Mouse (Mus musculus): ENCODE results near the gene Nfyc. TPM values are rescaled to one million over a fixed set of nuclear protein-coding genes. Genes with fewer than 3 reads are reported as not detected.

Nfyc gene
- polyA plus RNA-seq, 1 experiment: 9.7 TPM

DNA sequence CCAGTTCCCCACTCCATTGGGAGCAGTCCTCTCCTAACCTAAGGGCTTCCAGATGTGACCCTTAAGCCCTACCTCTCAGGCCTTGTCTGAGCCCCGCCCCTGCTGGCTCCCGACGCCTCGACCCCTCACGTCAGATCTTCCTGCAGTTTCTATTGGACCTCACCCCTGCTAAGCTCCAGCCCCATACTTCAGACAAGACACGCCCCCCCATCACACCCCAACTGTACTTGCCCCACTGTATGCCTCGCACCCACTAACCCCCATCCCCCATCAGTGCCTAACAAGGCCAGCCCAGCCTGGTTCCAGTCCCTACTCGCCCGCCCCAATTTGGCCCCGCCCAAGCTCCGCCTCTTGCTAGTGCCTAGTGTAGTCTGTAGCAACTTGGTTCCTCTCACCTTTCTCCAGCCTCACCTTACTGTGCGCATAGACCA is 115.2 kb downstream of the Nfyc start:
- Histone ChIP-seq H3K4me1 (ENCODE audit: control insufficient read depth) (peaks cover 26% of the 10 kb centered on the region), H3K36me3 (ENCODE audit: control insufficient read depth) (no peaks in the 10 kb centered on the region), H3K9me3 (ENCODE audit: control insufficient read depth, low read length) (peaks cover 2% of the 10 kb centered on the region; the same call in 1 of the 2 replicates), H3K27me3 (ENCODE audit: control insufficient read depth) (peaks cover 63% of the 10 kb centered on the region), H3K4me3 (replicated peaks) (peak overlapping the region; percentile 23)
- TF ChIP-seq GATA1 (IDR thresholded peaks at IDR 0.05; ENCODE audit: low read length) (no peak), TAL1 (IDR thresholded peaks at IDR 0.05; ENCODE audit: low read length) (no peak)

DNA sequence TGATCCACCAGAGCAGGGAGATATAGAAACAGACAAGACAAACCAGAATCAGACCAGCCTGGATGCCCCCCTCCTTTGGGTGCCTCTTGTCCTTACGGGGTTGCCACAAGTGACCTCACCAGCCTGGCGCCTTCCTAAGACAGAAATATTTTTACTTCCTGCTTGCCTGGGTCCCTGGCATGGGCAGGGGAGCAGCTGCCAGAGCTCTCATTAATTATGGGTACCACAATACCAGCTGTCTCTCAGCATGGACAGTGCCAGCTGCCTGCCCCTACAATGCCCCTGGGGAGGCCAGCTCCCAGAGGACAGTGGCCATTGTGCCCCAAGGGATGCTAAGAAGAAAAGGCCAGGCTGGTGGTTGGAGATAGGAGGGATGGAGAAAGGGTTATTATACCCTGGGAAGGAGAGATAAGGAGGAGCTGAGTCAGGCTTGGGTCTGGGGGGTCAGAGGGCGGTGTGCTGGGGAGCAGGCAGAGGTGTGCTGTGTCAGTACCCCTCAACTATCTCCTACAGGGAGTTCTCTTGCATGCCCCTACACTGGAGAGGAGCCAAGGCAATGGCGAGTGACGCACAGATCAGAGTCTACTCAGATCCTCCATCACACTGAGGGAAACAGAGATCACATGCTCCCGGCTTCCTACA is 117.4 kb downstream of the Nfyc start:
- no peak overlapping the region for H3K4me3 ChIP-seq (replicated peaks)
- no peaks in the 10 kb centered on the region for H3K36me3 ChIP-seq (ENCODE audit: control insufficient read depth)
- peaks cover 69% of the 10 kb centered on the region for H3K27me3 ChIP-seq (ENCODE audit: control insufficient read depth)
- no peaks in the 10 kb centered on the region for H3K9me3 ChIP-seq (ENCODE audit: control insufficient read depth, low read length)
- peaks cover 26% of the 10 kb centered on the region for H3K4me1 ChIP-seq (ENCODE audit: control insufficient read depth)
- TF ChIP-seq GATA1 (IDR thresholded peaks at IDR 0.05; ENCODE audit: low read length) (no peak), TAL1 (IDR thresholded peaks at IDR 0.05; ENCODE audit: low read length) (no peak)

DNA sequence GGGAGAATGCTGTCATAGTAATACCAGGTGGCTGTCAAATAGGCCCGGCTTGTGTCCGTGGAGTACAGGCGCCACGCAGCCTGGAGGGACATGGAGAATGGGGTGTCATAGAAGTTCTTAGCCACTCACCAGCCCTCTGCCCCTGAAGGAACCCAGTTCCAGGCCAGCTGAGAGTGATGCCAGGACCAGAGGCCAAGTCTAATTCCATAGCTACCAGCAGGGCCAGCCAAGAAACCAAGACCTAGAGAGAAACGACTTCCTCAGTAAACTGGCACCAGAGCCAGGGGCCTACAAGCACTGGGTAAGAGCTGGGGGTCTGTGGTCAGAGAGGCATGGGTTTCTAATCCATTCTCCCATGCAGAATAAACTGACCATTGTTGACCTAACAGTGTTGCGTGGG is 118.4 kb downstream of the Nfyc start:
- H3K9me3 ChIP-seq (ENCODE audit: control insufficient read depth, low read length): no peaks in the 10 kb centered on the region
- H3K4me1 ChIP-seq (ENCODE audit: control insufficient read depth): peaks cover 26% of the 10 kb centered on the region
- peaks cover 65% of the 10 kb centered on the region for H3K27me3 ChIP-seq (ENCODE audit: control insufficient read depth)
- TF ChIP-seq TAL1 (IDR thresholded peaks at IDR 0.05; ENCODE audit: low read length): no peak
- no peak for TF ChIP-seq GATA1 (IDR thresholded peaks at IDR 0.05; ENCODE audit: low read length)
- H3K36me3 ChIP-seq (ENCODE audit: control insufficient read depth): no peaks in the 10 kb centered on the region
- H3K4me3 ChIP-seq (replicated peaks): no peak overlapping the region

DNA sequence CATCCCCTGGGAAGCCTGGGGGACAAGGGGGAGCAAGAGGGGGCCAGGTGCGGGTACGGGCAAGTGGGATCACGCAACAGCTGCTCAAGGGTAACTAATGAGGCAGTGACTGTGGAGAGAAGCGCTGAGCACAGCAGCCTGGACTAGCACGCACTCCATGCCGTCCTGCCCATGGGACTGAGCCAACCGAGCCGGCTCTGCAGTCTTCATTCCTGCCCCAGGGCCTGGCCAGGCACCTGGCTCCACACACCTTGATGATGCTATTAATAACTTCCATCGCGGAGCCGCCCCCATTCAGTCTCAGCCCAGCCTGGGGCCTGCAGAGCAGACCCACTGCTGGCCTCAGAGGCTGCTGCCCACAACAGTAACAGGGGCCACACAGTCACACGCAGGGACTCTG is 119.1 kb downstream of the Nfyc start:
- no peaks in the 10 kb centered on the region for H3K36me3 ChIP-seq (ENCODE audit: control insufficient read depth)
- no peak overlapping the region for H3K4me3 ChIP-seq (replicated peaks)
- TF ChIP-seq TAL1 (IDR thresholded peaks at IDR 0.05; ENCODE audit: low read length) (no peak), GATA1 (IDR thresholded peaks at IDR 0.05; ENCODE audit: low read length) (no peak)
- H3K4me1 ChIP-seq (ENCODE audit: control insufficient read depth): peaks cover 26% of the 10 kb centered on the region
- H3K9me3 ChIP-seq (ENCODE audit: control insufficient read depth, low read length): no peaks in the 10 kb centered on the region
- H3K27me3 ChIP-seq (ENCODE audit: control insufficient read depth): peaks cover 58% of the 10 kb centered on the region

Other genes starting within 250 kb of the Nfyc start
- gene Gm8439, start 242.8 kb downstream of the Nfyc start, polyA plus RNA-seq (2012): not detected in 2 replicates
- 171 and 228 TPM in 2 replicates for gene Cited4, start 165.0 kb downstream of the Nfyc start, polyA plus RNA-seq (2012)
- gene Kcnq4, start 83.0 kb downstream of the Nfyc start, polyA plus RNA-seq (2012): not detected in 2 replicates
- 0.01 and 0.04 TPM in 2 replicates for gene Rims3, start 23.2 kb upstream of the Nfyc start, polyA plus RNA-seq (2012)
- 0.27 and 0.51 TPM in 2 replicates for gene Exo5, start 93.4 kb upstream of the Nfyc start, polyA plus RNA-seq (2012)
- 0.04 and 0.08 TPM in 2 replicates for gene Zfp69, start 120.1 kb upstream of the Nfyc start, polyA plus RNA-seq (2012)
- 3.4 and 3.7 TPM in 2 replicates for gene Smap2, start 185.7 kb upstream of the Nfyc start, polyA plus RNA-seq (2012)
- 0.05 TPM in 1 of 2 replicates, not detected in the other for gene Col9a2, start 207.8 kb upstream of the Nfyc start, polyA plus RNA-seq (2012)